Mouse (Mus musculus) adrenal gland, postnatal 14 days (tissue): ENCODE data around the gene Cct3. TPM values are rescaled to one million over a fixed set of nuclear protein-coding genes. Genes with fewer than 3 reads are reported as not detected.
"Not testable (repeated sequence)": the region's sequence is repeated elsewhere in the genome, so short reads cannot be mapped to it uniquely, and the experiment has no call there.

ENCODE experiments used
- DNase-seq: peaks from one replicate; pipeline ENCODE4 v3.0.0; 2021; ENCODE audit warnings: mixed read lengths
- total RNA-seq: library from RNA; stranded (reverse); gene quantifications from 2 replicates; pipeline ENCODE4 v1.2.3, GENCODE M21; 2021

The Cct3 gene
- total RNA-seq, 1 experiment from 2014 or later, result 255 TPM

- DNase-seq, result peak; percentile 66
Measured at GRCm38 (mm10) chr3:88291970-88292369, 4.9 kb upstream of the Cct3 start.

DNA sequence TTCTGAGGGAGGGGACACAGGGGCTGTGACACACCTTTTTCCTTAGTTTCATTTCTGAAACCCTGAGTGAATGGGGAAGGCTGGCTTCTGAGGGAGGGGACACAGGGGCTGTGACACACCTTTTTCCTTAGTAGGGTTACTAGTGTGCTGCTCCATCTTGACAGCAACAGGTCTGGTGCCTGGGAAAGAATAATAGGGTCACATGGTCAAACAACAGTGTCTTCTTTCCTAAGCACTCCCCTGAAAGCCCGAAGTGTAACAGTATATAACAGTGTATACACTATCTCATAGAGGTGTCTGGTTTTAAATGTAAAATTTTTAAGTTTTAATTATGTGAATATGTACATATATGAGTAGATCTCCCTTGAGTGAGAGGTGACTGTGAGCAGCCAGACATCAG, 1.6 kb upstream of the Cct3 start:
- DNase-seq, result not testable (repeated sequence)

DNA sequence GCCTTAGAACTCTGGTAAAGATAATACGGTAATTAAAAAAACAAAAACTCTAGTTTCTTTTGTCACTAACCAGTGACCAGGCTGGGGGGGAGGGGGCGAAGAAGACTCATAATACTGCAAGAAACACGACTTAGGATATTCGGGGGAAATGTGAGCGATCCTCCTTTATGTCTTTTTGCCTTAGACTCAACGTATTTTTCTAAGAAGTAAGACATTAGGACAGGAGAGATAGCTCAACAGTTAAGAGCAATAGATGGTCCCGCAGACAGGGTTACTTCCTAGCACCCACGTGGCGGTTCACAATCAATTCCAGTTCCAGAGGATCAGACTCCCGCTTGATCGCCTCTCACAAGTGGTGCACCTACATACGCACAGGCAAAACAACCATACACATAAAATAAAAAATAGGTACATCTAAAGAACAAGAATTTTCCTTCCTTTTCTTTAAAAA, 781 bp upstream of the Cct3 start:
- DNase-seq, result peak; percentile 21

DNA sequence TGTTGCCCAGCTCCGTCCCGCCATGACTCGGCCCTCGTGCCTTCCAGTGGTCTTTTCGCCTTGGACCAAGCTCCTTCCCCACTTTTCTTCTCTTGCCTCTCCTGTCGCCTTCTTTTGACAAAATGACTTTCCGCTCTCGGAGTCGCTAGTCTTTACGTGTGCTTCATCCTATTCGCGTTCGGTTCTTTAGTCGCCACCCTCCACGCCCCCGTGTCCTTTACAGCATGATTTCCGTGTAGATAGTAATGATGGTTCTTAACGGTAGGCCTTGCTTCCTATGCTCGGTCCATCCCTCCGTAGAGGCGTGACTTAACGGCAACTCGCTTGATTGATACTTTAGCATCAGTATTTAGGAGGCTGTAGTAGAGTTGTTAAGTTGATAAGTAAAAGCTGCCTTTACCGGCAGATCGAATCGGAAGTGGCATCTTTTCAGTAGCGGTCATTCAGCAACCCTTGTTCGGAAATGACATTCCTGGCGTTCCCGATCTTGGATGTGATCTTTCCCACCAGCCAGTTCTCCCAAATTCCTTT, 470 bp downstream of the Cct3 start:
- no peak for DNase-seq

- no peak for DNase-seq
Measured at GRCm38 (mm10) chr3:88299172-88299571, 2.3 kb downstream of the Cct3 start.

DNA sequence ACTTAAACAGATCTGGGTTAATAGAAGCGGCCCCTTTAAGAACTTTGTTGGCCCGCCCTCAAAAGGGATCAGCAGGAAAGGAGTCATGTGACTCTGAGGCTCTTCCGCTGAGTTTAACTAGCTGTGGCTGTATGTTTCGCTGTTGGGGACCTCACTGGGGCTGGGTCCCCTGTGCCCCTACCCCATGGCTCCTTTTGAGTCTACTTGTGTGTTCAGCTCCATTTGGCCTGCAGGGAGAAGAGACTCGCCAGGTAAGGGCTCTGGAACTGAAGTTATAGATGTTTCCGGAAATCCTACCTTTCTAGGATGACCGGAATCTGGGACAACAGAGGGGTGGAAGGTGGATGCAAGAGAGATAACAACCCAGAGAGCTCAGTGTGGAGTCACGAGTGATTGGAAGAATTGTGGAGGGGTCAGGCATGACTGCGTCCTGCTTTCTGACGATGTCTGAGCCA, 28.1 kb downstream of the Cct3 start, which contains the start of gene Glmp:
Gene Glmp (plus strand): TSS at position 73 of the 455 bp plus-strand sequence.
- DNase-seq, result peak; percentile 70

GRCm38 (mm10) chr3:88328956-88329355, 32.0 kb downstream of the Cct3 start:
- no peak for DNase-seq

DNA sequence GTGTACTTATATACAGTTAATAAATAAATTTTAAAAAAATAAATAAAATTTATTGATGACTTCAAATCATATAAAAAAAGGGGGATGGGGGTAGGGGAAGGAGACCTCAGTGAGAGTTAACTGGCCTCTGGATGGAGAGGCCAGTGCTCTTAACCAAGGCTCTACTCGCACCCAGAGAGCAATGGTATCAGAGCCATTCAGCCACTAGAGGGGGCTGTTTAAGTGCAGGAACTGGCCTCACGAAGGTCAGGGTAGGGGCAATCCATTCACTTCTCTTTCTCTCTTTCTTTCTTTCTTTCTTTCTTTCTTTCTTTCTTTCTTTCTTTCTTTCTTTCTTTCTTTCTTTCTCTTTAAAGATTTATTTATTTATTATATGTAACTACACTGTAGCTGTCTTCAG, 34.4 kb downstream of the Cct3 start:
- peak; percentile 82 for DNase-seq

- DNase-seq, result no peak
Measured at GRCm38 (mm10) chr3:88334029-88334658, 37.2 kb downstream of the Cct3 start.

GRCm38 (mm10) chr3:88334902-88335435, 38.1 kb downstream of the Cct3 start:
- no peak for DNase-seq

DNA sequence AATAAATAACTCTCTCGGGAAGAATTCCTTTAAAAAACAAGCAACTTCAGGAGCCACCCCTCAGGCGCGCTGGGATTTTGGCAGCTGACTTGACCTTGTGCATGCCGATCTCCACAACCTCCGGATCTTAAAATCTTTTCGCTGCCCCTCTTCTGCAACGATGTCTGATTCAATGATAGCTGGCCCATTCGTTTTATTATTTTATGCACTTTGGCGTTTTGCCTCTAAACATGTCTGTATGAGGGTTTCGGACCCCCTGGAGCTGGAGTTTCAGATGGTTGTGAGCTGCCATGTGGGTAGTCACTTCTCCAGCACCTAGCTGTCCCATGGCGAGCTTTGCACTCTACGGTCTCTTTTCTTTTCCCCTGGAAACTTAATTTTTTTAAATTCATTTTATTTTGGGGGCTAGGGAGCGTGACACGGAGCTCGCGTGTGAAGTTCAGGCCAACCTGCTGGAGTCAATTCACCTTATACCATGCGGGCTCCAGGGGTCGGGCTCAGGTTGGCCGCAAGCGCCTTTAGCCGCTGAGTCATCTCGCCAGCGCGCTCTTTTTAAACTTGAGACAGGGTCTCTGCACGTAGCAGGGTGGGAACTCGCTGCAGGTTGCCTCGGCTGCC, 38.6 kb downstream of the Cct3 start:
- peak; percentile 70 for DNase-seq

DNA sequence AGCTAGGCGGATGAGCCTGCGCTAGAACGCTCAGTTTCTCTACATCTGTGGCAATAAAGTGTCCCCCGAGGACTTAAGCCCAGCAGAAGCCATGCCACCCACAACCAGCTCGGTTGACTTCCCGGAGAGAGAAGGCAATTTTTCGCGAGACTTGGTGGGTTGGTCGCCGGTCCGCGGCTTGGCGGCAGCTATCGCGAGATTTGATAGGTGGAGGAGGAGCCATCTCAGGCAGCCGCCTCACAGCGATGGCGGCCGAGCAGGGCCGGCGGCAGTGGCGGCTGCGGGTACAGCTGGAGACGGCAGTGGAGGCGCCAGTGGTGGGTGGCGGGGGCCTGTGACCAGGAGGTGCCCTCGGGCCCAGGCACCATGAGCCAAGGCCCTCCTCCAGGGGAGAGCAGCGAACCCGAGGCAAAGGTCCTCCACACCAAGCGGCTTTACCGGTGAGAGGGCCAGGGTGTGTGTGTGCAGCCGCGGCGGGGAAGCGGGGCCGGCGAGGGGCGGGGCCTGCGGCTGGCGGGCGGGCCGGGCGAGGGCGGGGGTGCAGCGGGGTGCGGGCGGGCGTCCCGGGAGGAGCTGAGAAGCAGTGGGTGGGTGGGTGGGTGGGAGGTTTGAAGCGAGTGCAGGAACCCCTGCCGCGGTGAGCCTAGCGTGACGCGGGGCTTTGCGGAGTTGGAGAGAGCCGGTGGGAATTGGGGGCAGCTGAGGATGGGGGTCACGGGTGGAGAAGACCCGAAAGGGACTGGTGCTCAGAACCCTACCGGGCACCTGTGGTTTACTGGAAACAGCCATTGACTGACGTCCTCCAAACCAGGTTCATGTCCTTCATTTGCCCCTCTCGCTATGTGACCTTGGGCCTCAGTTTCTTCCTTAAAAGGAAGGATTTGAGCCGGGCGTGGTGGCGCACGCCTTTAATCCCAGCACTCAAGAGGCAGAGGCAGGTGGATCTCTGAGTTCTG, 39.4 kb downstream of the Cct3 start, which contains the start of the genes Tmem79 and Smg5:
Gene Tmem79 (minus strand): TSS at position 91 of the 956 bp plus-strand sequence.
Gene Smg5 (plus strand): TSS at position 203 of the 956 bp plus-strand sequence.
- peak; percentile 98 for DNase-seq

GRCm38 (mm10) chr3:88337367-88338020, 40.6 kb downstream of the Cct3 start:
- DNase-seq, result no peak

- DNase-seq, result no peak
Measured at GRCm38 (mm10) chr3:88338316-88338715, 41.4 kb downstream of the Cct3 start.

DNA sequence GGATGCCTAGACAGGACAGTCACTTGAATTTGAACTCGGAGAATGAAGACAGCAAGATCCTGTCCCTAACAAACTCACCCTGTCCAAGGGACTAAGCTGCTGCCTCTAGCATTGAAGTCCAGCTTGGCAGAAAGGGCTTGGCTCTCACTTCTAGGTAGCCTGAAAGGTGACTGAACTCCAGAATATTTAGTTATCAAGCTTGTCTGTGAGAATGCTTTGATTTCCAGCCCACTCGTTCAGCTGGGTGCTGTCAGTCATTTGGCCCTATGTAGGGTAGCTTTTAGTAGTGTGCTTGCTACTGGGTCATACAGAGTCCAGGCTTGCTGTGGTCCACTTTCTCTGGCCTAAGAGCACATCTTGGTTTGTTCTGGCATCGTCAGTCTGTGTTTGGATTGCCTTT, 42.1 kb downstream of the Cct3 start:
- DNase-seq, result no peak

DNA sequence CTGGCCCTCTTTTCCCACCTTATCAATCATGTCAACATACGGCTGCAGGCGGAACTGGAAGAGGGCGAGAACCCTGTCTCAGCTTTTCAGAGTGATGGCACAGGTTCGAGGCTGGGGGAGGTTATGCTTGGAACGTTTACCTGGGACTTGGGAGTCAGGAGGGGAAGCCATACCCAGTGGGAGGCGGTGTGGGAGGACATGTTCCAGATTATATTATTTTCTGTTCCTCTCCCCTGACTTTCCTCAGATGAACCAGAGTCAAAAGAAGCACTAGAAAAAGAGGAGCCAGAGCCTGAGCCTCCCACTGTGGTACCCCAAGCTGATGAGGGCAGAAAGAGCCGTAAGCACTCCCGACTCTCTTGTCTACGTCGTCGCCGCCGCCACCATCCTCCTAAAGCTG, 53.8 kb downstream of the Cct3 start:
- no peak for DNase-seq

DNA sequence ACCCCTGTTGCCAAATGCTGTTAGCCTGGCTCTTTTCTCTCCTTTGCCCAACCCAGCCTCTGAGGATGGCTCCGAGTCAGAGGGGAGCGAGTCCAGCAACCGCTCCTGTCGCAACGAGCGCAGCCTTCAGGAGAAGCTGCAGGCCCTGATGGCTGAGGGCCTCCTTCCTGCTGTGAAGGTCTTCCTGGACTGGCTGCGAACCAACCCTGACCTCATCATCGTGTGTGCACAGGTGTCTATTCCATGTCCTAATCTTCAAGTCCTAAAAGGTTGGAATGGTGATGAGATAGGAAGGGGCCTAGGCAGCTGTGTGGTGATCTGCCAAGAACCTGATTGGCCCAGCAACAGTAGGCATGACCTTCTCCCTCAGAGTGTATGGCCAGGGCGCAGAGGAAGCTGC, 56.0 kb downstream of the Cct3 start:
- peak; percentile 47 for DNase-seq

GRCm38 (mm10) chr3:88354396-88355165, 57.7 kb downstream of the Cct3 start:
- DNase-seq, result peak; percentile 80

GRCm38 (mm10) chr3:88359584-88359983, 62.7 kb downstream of the Cct3 start:
- DNase-seq, result no peak

DNA sequence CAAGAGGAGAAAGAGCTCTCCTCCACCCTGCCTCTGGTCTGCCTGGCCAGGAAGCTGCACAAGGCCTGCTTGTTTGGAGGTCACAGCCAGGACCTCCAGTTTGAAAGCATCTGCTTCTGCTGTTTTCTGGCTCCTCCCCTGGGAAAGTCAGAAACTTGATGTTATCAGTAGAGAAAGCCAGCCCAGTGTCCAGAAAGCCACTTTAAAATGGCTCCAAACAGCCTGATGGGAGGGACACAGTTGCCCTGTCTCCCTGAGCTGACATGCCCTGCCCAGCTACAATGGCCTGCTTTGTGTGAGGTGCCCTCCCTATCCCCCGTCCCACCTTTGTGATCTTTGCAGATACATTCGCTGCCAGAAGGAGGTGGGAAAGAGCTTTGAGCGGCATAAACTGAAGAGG, 63.1 kb downstream of the Cct3 start:
- no peak for DNase-seq

GRCm38 (mm10) chr3:88361096-88361495, 64.2 kb downstream of the Cct3 start:
- no peak for DNase-seq
